Mouse (Mus musculus) liver, embryonic 14.5 days (tissue): Measurements from ENCODE around the gene Daam2. TPM values are rescaled to one million over a fixed set of nuclear protein-coding genes. Genes with fewer than 3 reads are reported as not detected.

Experiments used
- ATAC-seq: fragments of 200-750 bp; cut with Nextera tagmentation; 2 replicates; pipeline ENCODE4 v1.8.0; 2017; ENCODE audit warnings: moderate number of reproducible peaks, mild to moderate bottlenecking, moderate library complexity; ENCODE audit not compliant: insufficient read depth
- DNase-seq, 3 experiments: peaks; one replicate each; pipeline ENCODE4 v3.0.0-alpha.2; 2012 to 2013; ENCODE audit warnings: low read depth in 3 of 3, low spot score in 3 of 3
- H3K27ac ChIP-seq: fragments of 300-500 bp; sonication (generic); 2 replicates; pipeline ENCODE4 v1.5.1; 2014; ENCODE audit warnings: moderate library complexity, mild to moderate bottlenecking, control low read depth, inconsistent platforms
- H3K27me3 ChIP-seq: fragments of 300-500 bp; sonication (generic); 2 replicates; pipeline ENCODE4 v1.6.1; 2014; ENCODE audit warnings: mild to moderate bottlenecking, low read length, moderate library complexity; ENCODE audit not compliant: control insufficient read depth, insufficient read depth
- H3K36me3 ChIP-seq: fragments of 300-500 bp; sonication (generic); replicated peaks from 2 replicates; pipeline ENCODE4 v1.6.1; 2014; ENCODE audit warnings: low read depth; ENCODE audit not compliant: control insufficient read depth, insufficient read depth
- H3K4me1 ChIP-seq, 2 experiments: fragments of 200-500 bp in 1 of 2; fragments of 300-500 bp in 1 of 2; sonication (generic) in 1 of 2; replicated peaks; 2 replicates each; pipeline ENCODE4 v1.6.1; 2012 to 2014; ENCODE audit warnings: antibody characterized with exemption in 1 of 2, inconsistent platforms in 1 of 2, low read length in 1 of 2; ENCODE audit not compliant: control insufficient read depth in 2 of 2, insufficient read depth in 2 of 2
- H3K4me2 ChIP-seq: fragments of 300-500 bp; sonication (generic); 2 replicates; pipeline ENCODE4 v1.6.1; 2014; ENCODE audit warnings: low read depth, mild to moderate bottlenecking, control low read depth, moderate library complexity
- H3K4me3 ChIP-seq, 2 experiments: fragments of 200-500 bp in 1 of 2; fragments of 300-500 bp in 1 of 2; sonication (generic) in 1 of 2; 2 replicates each; pipeline ENCODE4 v1.5.1; 2012 to 2014; ENCODE audit warnings: low read depth in 2 of 2, low read length in 2 of 2, mild to moderate bottlenecking in 2 of 2, control low read depth in 1 of 2, inconsistent platforms in 1 of 2, moderate library complexity in 1 of 2; ENCODE audit not compliant: insufficient read depth in 1 of 2
- H3K9ac ChIP-seq: fragments of 300-500 bp; sonication (generic); replicated peaks from 2 replicates; pipeline ENCODE4 v1.6.1; 2014; ENCODE audit warnings: mild to moderate bottlenecking, control low read depth, moderate library complexity
- H3K9me3 ChIP-seq: fragments of 300-500 bp; sonication (generic); 2 replicates; pipeline ENCODE4 v1.6.1; 2016; ENCODE audit warnings: low read length, mixed read lengths; ENCODE audit not compliant: control insufficient read depth
- CTCF ChIP-seq: IDR thresholded peaks from 2 replicates; pipeline ENCODE4 v1.5.1; 2016; ENCODE audit warnings: antibody characterized with exemption, low read depth, control low read depth
- EP300 ChIP-seq: IDR thresholded peaks from 2 replicates; pipeline ENCODE4 v1.6.1; 2016; ENCODE audit warnings: antibody characterized with exemption, low read depth
- WGBS: fragments of 180-500 bp; shearing (Covaris S2); extraction: QIAGEN DNeasy Blood & Tissue Kit; methylation state at CpG from one replicate; pipeline ENCODE4 v1.1.7; 2014; ENCODE audit not compliant: insufficient replicate concordance; 5-methylcytosine and 5-hydroxymethylcytosine counted together
- polyA plus RNA-seq, 2 experiments: library from polyadenylated mRNA; depleted of rRNA in 1 of 2; stranded (reverse) in 1 of 2; unstranded in 1 of 2; fragments of >200 nt; fragmentation: Nextera tagmentation in 1 of 2; extraction: Ambion mirVana in 1 of 2; gene quantifications; 2 replicates each; pipeline versions ENCODE4 v1.2.1 to v1.2.3; 2012 to 2014

Daam2 gene
- polyA plus RNA-seq, 2 experiments: 0.14 to 0.39 TPM

- H3K27ac ChIP-seq: no peak overlapping the region
- no peaks in the 10 kb centered on the region for H3K9me3 ChIP-seq
- H3K36me3 ChIP-seq: no peaks in the 10 kb centered on the region
- TF ChIP-seq CTCF: no peak
- no peak for TF ChIP-seq EP300
- WGBS: 21% methylated on average over 5 of the region's 5 CpGs
- no peak for DNase-seq
- no peaks in the 10 kb centered on the region for H3K4me1 ChIP-seq
- H3K4me2 ChIP-seq: no peak overlapping the region
- H3K4me3 ChIP-seq: no peak overlapping the region
- no peak for ATAC-seq
- H3K9ac ChIP-seq: no peak overlapping the region
- H3K27me3 ChIP-seq: peaks cover 11% of the 10 kb centered on the region
Measured at GRCm38 (mm10) chr17:49562701-49563415, 1.3 kb downstream of the Daam2 start.

- WGBS: 46% methylated on average over 4 of the region's 4 CpGs
- H3K9ac ChIP-seq: no peak overlapping the region
- no peaks in the 10 kb centered on the region for H3K4me1 ChIP-seq
- TF ChIP-seq EP300 (no peak), CTCF (no peak)
- H3K4me2 ChIP-seq: no peak overlapping the region
- peaks cover 11% of the 10 kb centered on the region for H3K27me3 ChIP-seq
- no peaks in the 10 kb centered on the region for H3K9me3 ChIP-seq
- DNase-seq (no peak), ATAC-seq (no peak)
- H3K27ac ChIP-seq: no peak overlapping the region
- no peak overlapping the region for H3K4me3 ChIP-seq
- no peaks in the 10 kb centered on the region for H3K36me3 ChIP-seq
Measured at GRCm38 (mm10) chr17:49561985-49562384, 2.2 kb downstream of the Daam2 start.

GRCm38 (mm10) chr17:49559786-49560289 lies 4.3 kb downstream of the Daam2 start:
- Histone ChIP-seq H3K9ac (no peak overlapping the region), H3K4me2 (no peak overlapping the region), H3K4me3 (no peak overlapping the region), H3K4me1 (no peaks in the 10 kb centered on the region), H3K36me3 (no peaks in the 10 kb centered on the region), H3K9me3 (no peaks in the 10 kb centered on the region), H3K27ac (no peak overlapping the region), H3K27me3 (peaks cover 11% of the 10 kb centered on the region)
- TF ChIP-seq EP300 (no peak), CTCF (no peak)
- WGBS: 28% methylated on average over 5 of the region's 5 CpGs
- no peak for ATAC-seq
- DNase-seq: no peak

GRCm38 (mm10) chr17:49556169-49556568 lies 8.0 kb downstream of the Daam2 start:
- DNase-seq: no peak
- ATAC-seq: no peak
- Histone ChIP-seq H3K4me3 (no peak overlapping the region), H3K27me3 (no peaks in the 10 kb centered on the region), H3K36me3 (no peaks in the 10 kb centered on the region), H3K27ac (no peak overlapping the region), H3K9ac (no peak overlapping the region), H3K4me2 (no peak overlapping the region), H3K4me1 (no peaks in the 10 kb centered on the region), H3K9me3 (no peaks in the 10 kb centered on the region)
- TF ChIP-seq EP300: no peak
- no peak for TF ChIP-seq CTCF
- WGBS: 51% methylated on average over 3 of the region's 3 CpGs

GRCm38 (mm10) chr17:49551991-49552390 lies 12.2 kb downstream of the Daam2 start:
- Histone ChIP-seq H3K36me3 (no peaks in the 10 kb centered on the region), H3K9me3 (no peaks in the 10 kb centered on the region), H3K4me1 (no peaks in the 10 kb centered on the region), H3K9ac (no peak overlapping the region), H3K4me3 (no peak overlapping the region), H3K4me2 (no peak overlapping the region), H3K27me3 (no peaks in the 10 kb centered on the region), H3K27ac (no peak overlapping the region)
- DNase-seq (no peak), ATAC-seq (no peak)
- 67% methylated on average over 7 of the region's 7 CpGs for WGBS
- TF ChIP-seq CTCF (no peak), EP300 (no peak)
